Mouse (Mus musculus) cerebral cortex, adult 2 months (tissue): ENCODE data around the gene Clrn1.

Experiments
- WGBS: fragments of 180-500 bp; shearing (Covaris S2); methylation state at CpG from one replicate; pipeline ENCODE4 v1.1.7; 2018; 5-methylcytosine and 5-hydroxymethylcytosine counted together

Clrn1 gene

DNA sequence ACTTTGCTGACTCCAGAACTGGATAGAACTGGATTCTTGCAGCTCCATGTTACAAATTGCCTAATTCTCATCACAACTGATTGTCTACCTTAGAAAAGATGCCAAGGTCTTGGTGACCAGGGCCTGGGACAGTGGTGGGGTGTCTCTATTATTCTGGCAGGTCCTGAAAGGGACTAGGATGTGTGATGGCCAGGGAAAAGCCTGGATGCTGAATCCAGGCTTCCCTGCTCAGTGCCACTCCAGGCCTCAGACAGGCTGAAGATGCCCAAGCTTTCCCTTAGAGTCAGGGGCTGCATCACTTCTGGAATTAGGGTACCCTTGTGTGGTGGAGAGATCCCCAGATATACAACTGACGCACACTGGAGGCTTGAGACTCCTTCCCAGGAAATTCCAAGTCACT, 55.2 kb downstream of the Clrn1 start:
- 98% methylated on average over 1 of the region's 1 CpGs for WGBS

DNA sequence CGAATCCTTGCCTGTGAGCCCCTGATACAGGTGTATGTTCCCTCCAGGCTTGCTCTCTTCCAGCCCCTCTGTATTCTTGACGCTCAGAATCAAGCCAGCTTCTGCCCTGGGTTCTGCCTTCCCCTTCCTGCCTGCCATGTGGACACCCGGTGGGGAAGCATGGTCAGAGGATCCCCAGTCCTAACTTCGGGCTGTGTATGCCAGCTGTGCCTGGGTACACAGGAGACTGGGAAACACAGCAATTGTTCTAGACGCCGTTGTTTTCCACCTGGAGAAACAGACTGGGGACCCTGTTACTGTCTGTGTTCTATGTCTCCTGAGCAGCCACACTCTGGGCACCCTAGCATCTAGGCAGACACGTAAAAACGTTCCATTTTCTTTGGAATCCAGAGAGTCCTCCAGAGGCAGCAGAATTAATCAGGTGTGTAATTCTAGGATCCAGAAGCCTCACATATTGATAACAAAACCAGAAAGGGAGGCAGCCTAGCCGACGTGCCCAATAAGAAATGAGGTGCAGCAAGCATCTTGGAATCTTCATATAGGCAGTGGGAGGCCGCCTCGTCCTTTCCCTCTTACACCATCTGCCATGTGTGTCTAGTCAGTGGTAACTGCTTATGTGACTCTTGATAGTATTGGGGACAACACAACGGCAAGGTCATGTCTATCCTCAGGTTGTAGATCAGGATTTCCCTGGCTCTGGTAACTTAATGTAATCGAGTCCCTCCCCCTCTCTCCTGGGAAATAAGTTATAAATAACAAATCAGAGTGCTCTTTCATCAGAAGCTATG, 56.6 kb downstream of the Clrn1 start:
- WGBS: 67% methylated on average over 14 of the region's 14 CpGs

DNA sequence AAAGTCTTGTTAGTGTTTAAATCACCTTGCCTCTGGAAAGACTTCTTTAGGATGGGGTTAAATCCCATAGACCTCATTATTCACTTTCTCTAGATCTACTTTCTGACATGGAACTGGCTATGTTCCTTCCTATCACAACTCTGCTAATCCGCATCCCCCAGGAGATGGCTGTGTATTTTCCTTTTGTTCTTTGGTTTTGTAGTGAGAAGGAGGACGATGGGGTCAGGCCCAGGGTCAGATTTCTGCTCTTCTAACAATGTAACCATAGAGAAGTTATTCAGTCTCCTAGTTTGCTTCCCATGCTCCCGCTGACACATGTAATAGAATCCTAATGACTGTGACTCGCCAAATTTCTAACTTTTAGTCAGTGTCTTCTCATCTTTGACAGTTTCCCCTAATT, 58.9 kb downstream of the Clrn1 start:
- 55% methylated on average over 4 of the region's 4 CpGs for WGBS

- 77% methylated on average over 4 of the region's 4 CpGs for WGBS
Measured at GRCm38 (mm10) chr3:58822211-58822610, 62.9 kb downstream of the Clrn1 start, which contains the start of gene Mindy4b-ps. Mindy4b-ps (minus strand) TSS chr3:58822311.

DNA sequence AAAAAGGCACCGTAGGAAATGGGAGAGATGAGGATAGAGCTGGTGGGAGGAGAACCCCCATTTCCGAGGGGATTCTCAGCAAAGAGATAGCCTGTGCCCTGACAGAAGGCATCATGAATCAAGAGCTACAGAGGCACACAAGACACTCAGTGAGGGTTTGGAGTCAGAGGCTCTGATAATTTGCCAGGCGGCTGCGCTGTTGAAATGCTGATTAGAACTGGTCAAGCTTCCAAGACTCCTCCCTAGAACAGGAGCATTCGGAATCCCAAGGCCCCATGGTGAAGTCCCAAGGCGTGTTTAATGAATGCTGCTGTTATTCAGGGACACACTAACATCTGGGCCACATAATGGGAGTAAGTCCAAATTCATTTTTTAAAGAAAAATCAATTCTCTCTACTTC, 67.8 kb downstream of the Clrn1 start:
- 60% methylated on average over 6 of the region's 6 CpGs for WGBS

DNA sequence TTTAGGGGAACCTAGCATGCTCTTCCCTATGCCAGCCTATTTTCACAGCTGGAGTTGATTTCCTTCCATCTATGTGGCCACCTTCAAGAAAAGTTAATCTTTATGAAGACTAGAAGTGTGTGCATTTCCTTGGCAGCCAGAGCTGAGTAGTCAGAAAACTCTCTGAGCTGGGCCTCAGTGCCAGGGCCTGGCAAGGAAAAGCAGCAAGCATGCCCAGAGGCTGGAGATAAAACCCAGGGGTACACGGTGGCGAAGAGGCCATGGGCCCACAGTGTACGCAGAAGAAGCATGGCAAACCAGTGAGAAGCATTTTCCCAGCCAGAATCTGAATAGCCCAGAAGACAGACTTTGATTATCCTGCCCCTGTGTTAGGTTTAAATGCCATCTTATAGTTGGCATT, 70.9 kb downstream of the Clrn1 start:
- WGBS: 67% methylated on average over 3 of the region's 3 CpGs

DNA sequence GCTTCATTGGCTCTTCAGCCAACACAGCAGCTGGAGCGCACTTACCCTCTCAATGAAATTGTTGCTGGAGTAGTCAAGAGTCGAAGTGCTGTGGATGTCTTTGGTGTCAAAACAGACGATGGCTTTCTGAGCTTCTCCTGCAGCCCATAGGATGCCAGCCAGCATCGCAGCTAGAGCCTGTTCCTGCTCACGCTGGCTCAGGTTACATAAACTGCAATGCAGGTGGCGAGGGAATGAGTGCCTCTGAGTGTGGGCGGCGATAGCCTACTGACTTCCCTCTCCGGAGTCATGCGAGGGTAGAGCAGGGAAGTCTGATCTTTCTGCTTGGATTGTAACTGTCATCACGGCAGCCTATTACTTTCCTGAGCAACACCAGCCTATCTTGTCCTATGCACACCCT, 74.8 kb downstream of the Clrn1 start:
- 48% methylated on average over 11 of the region's 11 CpGs for WGBS

DNA sequence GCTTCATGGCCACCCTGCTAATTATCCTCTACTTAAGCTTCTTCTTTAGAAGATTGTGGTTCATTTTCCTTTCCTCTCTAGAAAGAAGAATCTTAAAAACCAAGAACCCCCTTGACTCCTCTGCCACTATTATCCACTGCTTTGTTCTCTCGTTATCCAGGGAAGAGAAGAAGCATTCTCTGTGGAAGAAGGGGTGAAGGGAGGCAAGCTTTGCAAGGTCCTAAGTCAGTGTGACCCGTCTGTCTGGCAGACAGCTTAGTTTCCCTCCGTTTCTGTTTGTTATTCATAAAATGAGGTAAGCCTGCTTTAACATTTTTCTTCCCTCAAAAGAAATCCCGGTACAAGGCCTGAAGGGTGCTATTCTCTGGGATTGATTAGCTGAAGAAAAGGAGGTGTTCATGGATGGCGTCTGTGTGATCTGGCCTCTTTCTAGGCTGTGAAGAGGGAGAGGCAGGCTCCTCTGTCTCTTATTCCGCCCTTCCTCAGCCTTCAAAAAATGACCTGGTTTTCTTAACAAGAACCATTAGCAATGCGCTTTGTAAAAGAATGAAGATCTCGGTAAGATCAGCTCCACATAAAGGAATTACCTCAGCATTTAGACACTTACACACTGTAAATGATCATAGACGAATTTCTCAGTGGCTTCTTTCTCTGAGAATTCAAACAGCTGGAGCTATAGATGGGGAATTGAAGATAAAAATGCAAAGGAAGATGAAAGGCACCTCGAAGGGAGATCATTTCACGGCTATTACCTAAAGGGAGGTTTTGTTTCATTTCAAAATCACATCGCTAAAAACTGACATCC, 75.8 kb downstream of the Clrn1 start:
- 62% methylated on average over 12 of the region's 12 CpGs for WGBS

- 85% methylated on average over 5 of the region's 5 CpGs for WGBS
Measured at GRCm38 (mm10) chr3:58808636-58809035, 76.5 kb downstream of the Clrn1 start.

- 88% methylated on average over 6 of the region's 6 CpGs for WGBS
Measured at GRCm38 (mm10) chr3:58804745-58805144, 80.4 kb downstream of the Clrn1 start.

- 60% methylated on average over 4 of the region's 4 CpGs for WGBS
Measured at GRCm38 (mm10) chr3:58798676-58799075, 86.5 kb downstream of the Clrn1 start.

- WGBS: 58% methylated on average over 8 of the region's 8 CpGs
Measured at GRCm38 (mm10) chr3:58798245-58798644, 86.9 kb downstream of the Clrn1 start.
